Mouse (Mus musculus) ES-E14 (cell line): ENCODE measurements around the gene Tap2. TPM values are rescaled to one million over a fixed set of nuclear protein-coding genes. Genes with fewer than 3 reads are reported as not detected.

Experiments
- DNase-seq: peaks from one replicate; pipeline ENCODE4 v3.0.0-alpha.2; 2013; ENCODE audit warnings: low read depth, low spot score
- H3K27ac ChIP-seq: 2 replicates; pipeline ENCODE4 v1.5.1; 2012; ENCODE audit warnings: low read depth, mild to moderate bottlenecking, low read length, moderate library complexity, mixed read lengths; ENCODE audit not compliant: poor library complexity, insufficient read depth, severe bottlenecking
- H3K36me3 ChIP-seq: 2 replicates; pipeline ENCODE4 v1.6.1; 2012; ENCODE audit warnings: mild to moderate bottlenecking, low read length, moderate library complexity, mixed read lengths; ENCODE audit not compliant: control insufficient read depth, poor library complexity, insufficient read depth, severe bottlenecking
- H3K4me1 ChIP-seq, 2 experiments: fragments of 150-350 bp in 1 of 2; sonication (generic) in 1 of 2; 2 replicates each; pipeline ENCODE4 v1.6.1; 2012; ENCODE audit warnings: low read length in 2 of 2, mild to moderate bottlenecking in 1 of 2, mixed read lengths in 1 of 2; ENCODE audit not compliant: control insufficient read depth in 2 of 2, insufficient read depth in 2 of 2, poor library complexity in 1 of 2
- H3K4me3 ChIP-seq, 2 experiments: fragments of 150-350 bp in 1 of 2; sonication (generic) in 1 of 2; 2 replicates each; pipeline ENCODE4 v1.5.1; 2012; ENCODE audit warnings: low read length in 2 of 2, low read depth in 1 of 2, mild to moderate bottlenecking in 1 of 2, mixed read lengths in 1 of 2; ENCODE audit not compliant: insufficient read depth in 1 of 2, poor library complexity in 1 of 2, severe bottlenecking in 1 of 2
- H3K9ac ChIP-seq: 2 replicates; pipeline ENCODE4 v1.6.1; 2012; ENCODE audit warnings: low read depth, mild to moderate bottlenecking, low read length, mixed read lengths; ENCODE audit not compliant: poor library complexity, insufficient read depth, severe bottlenecking
- H3K9me3 ChIP-seq: fragments of 150-350 bp; sonication (generic); 2 replicates; pipeline ENCODE4 v1.6.1; 2012; ENCODE audit warnings: low read depth, mild to moderate bottlenecking, low read length; ENCODE audit not compliant: control insufficient read depth, insufficient read depth
- CHD2 ChIP-seq: IDR thresholded peaks from 2 replicates; pipeline ENCODE4 v1.6.1; 2014; ENCODE audit warnings: mild to moderate bottlenecking, low read depth, low read length, inconsistent platforms
- HCFC1 ChIP-seq: IDR thresholded peaks from 2 replicates; pipeline ENCODE4 v1.6.1; 2012; ENCODE audit warnings: low read length, inconsistent platforms, borderline replicate concordance; ENCODE audit not compliant: insufficient read depth
- MAFK ChIP-seq: IDR thresholded peaks from 2 replicates; pipeline ENCODE4 v1.6.1; 2014; ENCODE audit warnings: mild to moderate bottlenecking, low read depth, low read length, inconsistent platforms; ENCODE audit not compliant: insufficient read depth
- ZC3H11A ChIP-seq: IDR thresholded peaks from 2 replicates; pipeline ENCODE4 v1.6.1; 2012; ENCODE audit warnings: low read depth, mild to moderate bottlenecking, inconsistent platforms, low read length, borderline replicate concordance
- ZNF384 ChIP-seq: IDR thresholded peaks from 2 replicates; pipeline ENCODE4 v1.6.1; 2012; ENCODE audit warnings: low read depth, low read length, inconsistent platforms
- in situ Hi-C, 2 experiments: fragments of 600-800 bp; cut with MboI; formaldehyde crosslinking; loops; one replicate each; pipeline ENCODE4 v1.15.1; 2025; ENCODE audit warnings: low sequenced_read_pairs in 2 of 2, inconsistent platforms in 1 of 2; ENCODE audit not compliant: unreplicated experiment in 2 of 2
- total RNA-seq: library from RNA; depleted of rRNA; stranded (reverse); fragments of 300-350 nt; gene quantifications from 2 replicates; pipeline ENCODE4 v1.2.3, GENCODE M21; 2012

The Tap2 gene
- total RNA-seq, 1 experiment = 4.0 TPM

GRCm38 (mm10) chr17:34200047-34200446 lies 3.3 kb upstream of the Tap2 start:
- no peak for DNase-seq
- no peaks in the 10 kb centered on the region for H3K9me3 ChIP-seq
- peaks cover 0 to 8% of the 10 kb centered on the region in 2 experiments; a peak in 1 of 4 replicates for H3K4me1 ChIP-seq
- TF ChIP-seq MAFK (no peak), ZNF384 (no peak), CHD2 (no peak), ZC3H11A (no peak), HCFC1 (no peak)
- no peak overlapping the region for H3K9ac ChIP-seq
- no peak overlapping the region for H3K4me3 ChIP-seq
- in situ Hi-C loops = no loop called here
- H3K27ac ChIP-seq = no peak overlapping the region
- H3K36me3 ChIP-seq = no peaks in the 10 kb centered on the region

DNA sequence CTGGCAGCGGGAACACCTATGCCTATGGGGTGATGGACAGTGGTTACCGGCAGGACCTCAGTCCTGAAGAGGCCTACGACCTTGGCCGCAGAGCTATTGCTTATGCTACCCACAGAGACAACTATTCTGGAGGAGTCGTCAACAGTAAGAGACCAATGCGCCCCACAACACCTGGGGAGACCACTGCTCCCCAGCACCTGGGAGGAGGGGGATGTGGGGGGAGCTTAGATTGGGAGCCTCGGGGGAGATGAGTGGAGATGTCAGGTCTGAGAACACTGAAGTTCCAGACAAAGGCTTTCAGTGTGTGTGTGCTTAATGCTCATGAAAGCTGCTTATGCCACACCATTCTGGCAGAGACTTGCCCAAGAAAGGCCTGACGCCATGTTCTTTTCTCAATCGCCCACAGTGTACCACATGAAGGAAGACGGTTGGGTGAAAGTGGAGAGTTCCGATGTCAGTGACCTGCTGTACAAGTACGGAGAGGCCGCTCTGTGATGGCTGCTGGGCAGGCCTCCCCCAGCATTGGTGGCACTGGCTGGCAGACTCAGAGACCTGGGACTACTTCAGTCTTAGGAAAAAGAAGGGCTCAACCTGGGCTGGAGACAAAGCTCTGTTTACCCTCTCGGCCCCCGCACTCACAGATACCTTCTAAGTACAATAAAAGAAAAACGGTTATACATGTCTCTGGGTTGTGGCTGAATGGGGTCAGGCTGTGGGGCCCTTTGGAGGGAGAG lies 2.4 kb upstream of the Tap2 start:
- H3K9ac ChIP-seq = no peak overlapping the region
- H3K27ac ChIP-seq = no peak overlapping the region
- H3K4me3 ChIP-seq = no peak overlapping the region
- H3K9me3 ChIP-seq = no peaks in the 10 kb centered on the region
- peaks cover 0 to 12% of the 10 kb centered on the region in 2 experiments; a peak in 1 of 4 replicates for H3K4me1 ChIP-seq
- no peak for TF ChIP-seq HCFC1
- TF ChIP-seq CHD2 = no peak
- TF ChIP-seq ZC3H11A = no peak
- TF ChIP-seq ZNF384 = no peak
- TF ChIP-seq MAFK = no peak
- in situ Hi-C loops = no loop called here
- no peak for DNase-seq
- H3K36me3 ChIP-seq = no peaks in the 10 kb centered on the region

- no peak overlapping the region for H3K9ac ChIP-seq
- in situ Hi-C loops = no loop called here
- DNase-seq = no peak
- TF ChIP-seq ZNF384 = no peak
- TF ChIP-seq ZC3H11A = no peak
- no peak for TF ChIP-seq CHD2
- no peak for TF ChIP-seq MAFK
- no peak for TF ChIP-seq HCFC1
- H3K36me3 ChIP-seq = no peaks in the 10 kb centered on the region
- peaks cover 0 to 12% of the 10 kb centered on the region in 2 experiments; a peak in 1 of 4 replicates for H3K4me1 ChIP-seq
- no peak overlapping the region for H3K27ac ChIP-seq
- no peaks in the 10 kb centered on the region for H3K9me3 ChIP-seq
- no peak overlapping the region for H3K4me3 ChIP-seq
These were observed 1.7 kb upstream of the Tap2 start for GRCm38 (mm10) chr17:34201506-34202055.

- peaks cover 0 to 12% of the 10 kb centered on the region in 2 experiments; a peak in 1 of 4 replicates for H3K4me1 ChIP-seq
- H3K4me3 ChIP-seq = no peak overlapping the region
- H3K27ac ChIP-seq = no peak overlapping the region
- no peak for TF ChIP-seq MAFK
- no peak for TF ChIP-seq ZC3H11A
- no peak for TF ChIP-seq ZNF384
- TF ChIP-seq HCFC1 = no peak
- in situ Hi-C loops = no loop called here
- H3K9me3 ChIP-seq = no peaks in the 10 kb centered on the region
- H3K9ac ChIP-seq = no peak overlapping the region
- DNase-seq = no peak
- H3K36me3 ChIP-seq = no peaks in the 10 kb centered on the region
These were observed 426 bp upstream of the Tap2 start for GRCm38 (mm10) chr17:34202760-34203442.
